Mouse (Mus musculus) testis, adult 2 months (tissue): ENCODE data around the gene Pom121.

Experiments
- CTCF ChIP-seq: fragments of 200-500 bp; IDR thresholded peaks from 2 replicates; pipeline ENCODE4 v1.5.1; 2012; ENCODE audit warnings: low read depth, mild to moderate bottlenecking, inconsistent platforms, low read length, moderate library complexity; ENCODE audit not compliant: control insufficient read depth, insufficient read depth, insufficient replicate concordance
- POLR2A ChIP-seq: fragments of 200-500 bp; IDR thresholded peaks from 2 replicates; pipeline ENCODE4 v1.6.1; 2012; ENCODE audit warnings: low read depth, mild to moderate bottlenecking, inconsistent platforms, low read length, moderate library complexity; ENCODE audit not compliant: control insufficient read depth

DNA sequence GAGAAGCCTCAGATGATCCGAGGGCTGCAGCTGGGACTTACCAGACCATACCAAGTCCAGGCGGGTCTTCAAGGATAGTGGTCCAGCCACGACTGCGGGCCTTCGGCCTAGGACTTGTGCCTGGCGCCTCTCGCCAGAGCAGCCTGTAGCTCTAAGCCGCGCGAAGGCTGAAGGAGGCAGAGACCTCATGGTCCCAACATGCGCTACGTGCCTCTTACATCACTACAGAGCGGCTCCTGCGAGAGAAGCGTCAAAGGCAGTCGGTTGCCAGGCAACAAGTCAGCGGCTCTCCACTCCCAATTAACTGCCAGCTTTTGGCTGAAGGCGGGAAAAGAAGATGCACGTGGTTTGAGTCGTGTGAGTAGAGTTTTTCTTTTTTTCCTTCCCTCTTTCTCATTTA, 10.3 kb upstream of the Pom121 start:
- TF ChIP-seq CTCF (no peak), POLR2A (peak; percentile 92)
